Mouse (Mus musculus) lung, postnatal 25 days (tissue): ENCODE data around the gene Gm5767.

Source experiments
- DNase-seq: peaks from one replicate; pipeline ENCODE4 v3.0.0; 2022; ENCODE audit warnings: low spot score

Gene Gm5767

DNA sequence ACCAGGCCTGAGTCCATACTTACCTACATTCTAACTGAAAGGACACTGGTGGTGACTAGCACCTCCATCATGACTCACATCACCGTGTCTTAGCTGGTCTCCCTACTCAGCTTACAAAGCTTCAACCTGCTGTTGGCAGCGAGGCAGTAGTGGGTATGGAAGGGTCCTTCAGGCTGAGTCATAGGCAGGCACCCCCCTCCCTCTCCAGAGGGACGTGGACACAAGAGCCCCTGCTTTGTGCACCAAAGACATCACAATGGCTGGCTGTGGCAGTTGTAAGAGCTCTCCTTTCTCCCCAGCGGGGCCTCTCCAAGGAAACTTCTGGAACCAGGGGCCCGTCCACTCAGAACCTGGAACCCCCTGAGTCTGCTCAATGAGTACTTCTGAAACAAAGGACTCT is at the start of gene Gm5767:
Gene Gm5767, plus strand, starts transcription at position 301 of the 400 bp plus-strand sequence.
- no peak for DNase-seq

DNA sequence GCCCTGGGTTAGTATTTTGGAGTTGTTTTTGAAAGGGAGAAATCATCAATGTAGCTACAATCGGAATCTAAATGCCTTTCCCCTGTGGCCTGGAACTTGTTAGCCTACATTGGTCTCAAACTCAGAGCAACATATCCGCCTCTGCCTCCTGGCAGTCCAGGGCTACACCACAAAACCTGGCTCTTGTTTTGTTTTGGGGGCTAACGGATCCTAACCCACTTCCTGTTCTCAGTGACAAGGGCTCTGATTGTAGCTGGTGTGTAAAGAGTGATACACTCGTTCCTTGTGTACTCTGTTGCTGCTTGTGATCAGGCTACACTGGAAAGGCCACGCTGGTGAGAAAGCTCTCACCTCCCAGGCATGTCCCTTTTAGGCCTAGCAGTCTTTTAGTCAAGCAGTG is 49.1 kb upstream of the Gm5767 start:
- DNase-seq = no peak

DNA sequence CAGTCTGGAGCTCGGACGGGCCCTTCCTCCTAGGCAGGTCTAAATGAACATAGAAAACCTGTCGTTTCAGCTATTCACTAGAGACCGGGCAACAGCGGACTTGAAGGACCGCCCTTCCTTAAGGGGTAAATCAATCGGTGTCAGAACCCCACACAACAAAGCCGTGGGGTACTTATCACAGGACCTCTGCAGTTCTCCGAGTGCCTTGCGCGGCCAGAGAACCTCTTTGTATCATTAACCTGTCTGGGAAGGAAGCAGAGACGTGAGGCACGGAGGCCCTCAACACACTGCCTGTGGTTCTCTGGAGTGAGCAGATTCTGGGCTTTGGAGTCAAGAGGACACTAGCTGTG is 43.7 kb upstream of the Gm5767 start:
- no peak for DNase-seq

DNA sequence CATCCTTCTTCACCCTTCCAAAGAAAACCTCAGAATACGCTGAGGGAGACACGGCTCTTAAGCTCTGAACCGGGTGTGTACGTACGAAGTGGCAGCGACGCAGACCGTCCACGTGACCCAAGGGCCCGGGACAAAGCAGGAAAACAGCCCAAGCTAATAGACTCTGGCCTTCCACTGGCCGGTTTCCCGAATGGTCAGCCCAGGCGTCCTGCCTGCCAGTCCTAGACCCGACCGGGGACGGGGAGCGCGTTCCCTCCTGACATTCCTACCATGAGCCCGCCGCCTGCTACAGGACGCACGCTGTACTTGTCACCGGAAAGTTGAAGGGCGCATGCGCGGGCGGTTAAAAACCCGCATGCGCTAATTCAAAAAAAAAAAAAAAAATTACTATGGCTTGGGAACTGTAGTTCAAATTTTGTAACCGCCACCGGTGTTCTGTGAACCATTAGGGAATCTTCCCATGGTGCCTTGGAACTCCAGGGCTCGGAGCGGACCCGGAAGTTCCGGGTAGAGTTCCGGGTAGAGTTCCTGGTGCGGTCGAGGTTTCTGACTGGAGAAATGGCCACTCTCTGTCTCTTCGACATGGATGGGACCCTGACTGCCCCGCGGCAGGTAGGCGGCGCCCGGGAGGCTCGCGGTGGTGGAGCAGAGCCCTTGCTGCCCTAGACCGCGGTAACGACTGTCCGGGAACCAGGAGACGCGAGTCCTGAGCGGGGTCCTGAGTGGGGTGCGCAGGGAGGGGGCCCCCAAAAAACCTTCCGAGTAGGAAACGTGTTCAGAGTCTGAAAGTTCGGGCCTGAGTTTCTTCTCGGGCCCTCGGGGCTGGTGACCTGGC is 43.1 kb upstream of the Gm5767 start, which contains the start of the genes Pmm2 and Tmem186:
Gene Pmm2, plus strand, starts transcription at position 458 of the 835 bp plus-strand sequence.
Gene Tmem186, minus strand, starts transcription at position 496 of the 835 bp plus-strand sequence.
- peak; percentile 88 for DNase-seq

DNA sequence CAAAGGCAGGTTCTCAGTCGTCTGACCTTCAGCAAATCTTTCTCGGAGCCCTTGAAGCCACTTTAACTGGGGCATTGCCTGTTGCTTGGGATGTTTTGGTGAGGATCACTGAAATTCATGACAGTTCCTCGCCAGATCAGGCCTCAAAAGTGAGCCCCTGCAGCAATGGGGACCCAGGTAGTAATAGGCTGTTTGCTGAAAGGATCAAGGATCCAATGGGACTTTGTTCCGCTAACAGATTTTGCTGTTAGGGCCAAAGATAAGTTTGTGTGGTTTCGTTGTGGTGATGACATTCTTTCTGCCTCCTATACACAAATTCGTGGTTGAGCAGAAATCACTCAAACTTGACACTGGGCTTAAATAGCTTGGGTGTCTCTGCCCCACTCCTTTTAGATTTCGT is 42.4 kb upstream of the Gm5767 start:
- no peak for DNase-seq

DNA sequence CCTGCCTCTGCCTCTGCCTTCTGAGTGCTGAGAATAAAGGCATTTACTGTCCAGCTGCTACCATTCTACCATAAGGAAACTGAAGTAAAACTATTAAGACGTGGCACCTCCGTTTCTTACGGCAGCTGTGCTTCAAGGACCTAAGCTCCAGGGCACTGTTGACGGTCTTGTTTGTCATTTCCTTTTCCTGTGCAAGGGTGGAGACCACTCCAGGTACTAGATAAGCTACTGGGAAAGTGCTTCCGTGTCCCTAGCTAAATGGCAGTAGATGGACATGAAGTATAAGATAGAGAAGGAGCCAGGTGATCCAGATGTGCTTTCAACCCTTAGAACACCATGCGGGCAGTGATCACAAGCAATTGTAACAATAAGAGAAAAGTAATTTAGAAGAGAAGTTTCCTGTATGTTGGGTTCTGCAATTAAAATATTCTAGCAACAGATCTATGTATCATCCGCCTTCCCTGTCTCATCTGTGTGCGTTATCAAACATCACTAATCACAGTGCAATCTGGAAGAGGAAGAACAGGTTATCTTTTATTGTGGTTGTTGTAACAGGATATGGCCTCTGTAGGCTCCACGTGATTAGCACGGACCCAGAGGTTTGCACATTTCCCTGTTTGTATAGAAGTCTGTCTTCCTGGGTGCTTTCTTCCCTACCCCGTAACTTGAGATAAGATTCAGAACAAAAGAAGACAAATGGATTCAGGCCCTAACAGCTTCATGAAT is 40.9 kb upstream of the Gm5767 start:
- no peak for DNase-seq

DNA sequence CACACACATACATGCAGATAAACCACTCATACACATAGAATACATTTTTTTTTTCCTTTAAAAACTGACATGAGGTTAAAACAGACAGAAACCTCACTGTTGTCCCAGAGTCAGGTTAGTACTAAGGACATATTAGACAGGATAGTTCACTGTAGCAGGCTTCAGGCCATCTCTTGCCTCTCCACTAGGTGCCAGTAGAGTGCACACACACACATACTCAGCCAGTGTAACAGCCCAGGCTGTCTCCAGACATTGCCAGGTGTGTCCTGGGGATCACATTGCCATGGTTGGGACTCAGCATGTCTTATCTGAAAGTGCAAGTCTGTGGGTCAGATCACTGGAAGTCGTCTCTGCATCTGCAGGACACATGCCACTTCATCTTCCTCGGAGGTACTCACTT is 36.7 kb upstream of the Gm5767 start:
- DNase-seq = peak; percentile 60

DNA sequence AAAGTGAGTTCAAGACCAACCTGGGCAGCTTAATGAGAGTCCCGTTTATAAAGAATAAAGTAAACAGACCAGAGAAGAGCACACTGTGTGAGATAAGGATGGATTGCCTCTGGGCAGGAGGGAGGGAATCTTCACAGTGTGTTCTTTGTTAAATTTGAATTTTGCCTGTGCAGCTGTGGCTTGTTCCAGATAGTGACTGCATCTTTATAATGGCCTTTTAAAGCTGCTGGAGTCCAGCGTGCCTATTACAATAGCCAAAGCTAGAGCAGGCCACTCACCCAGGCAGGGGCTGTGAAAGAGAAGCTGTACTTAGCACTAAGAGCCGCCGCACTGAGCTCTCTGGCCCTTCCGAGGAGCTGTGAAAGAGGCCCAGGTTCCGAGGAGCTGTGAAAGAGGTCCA is 35.0 kb upstream of the Gm5767 start:
- DNase-seq = no peak

DNA sequence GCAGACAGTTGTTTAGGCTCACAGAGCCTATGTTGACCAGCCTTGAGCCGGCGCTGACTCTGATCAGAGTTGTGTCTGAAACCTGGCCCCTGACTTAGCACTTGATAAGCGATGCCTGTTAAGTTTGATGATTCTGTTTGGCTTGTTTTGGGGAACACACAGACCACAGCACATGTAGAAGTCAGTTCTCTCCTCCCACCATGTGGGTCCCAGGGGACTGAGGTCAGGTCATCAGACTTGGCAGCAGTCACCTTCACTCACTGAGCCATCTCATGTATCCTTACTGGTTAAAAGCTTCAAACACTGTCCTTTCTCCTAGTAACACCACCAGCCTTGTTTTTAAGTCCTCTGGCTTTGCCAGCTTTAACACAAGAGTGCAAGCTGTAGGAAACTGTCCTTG is 30.6 kb upstream of the Gm5767 start:
- no peak for DNase-seq

DNA sequence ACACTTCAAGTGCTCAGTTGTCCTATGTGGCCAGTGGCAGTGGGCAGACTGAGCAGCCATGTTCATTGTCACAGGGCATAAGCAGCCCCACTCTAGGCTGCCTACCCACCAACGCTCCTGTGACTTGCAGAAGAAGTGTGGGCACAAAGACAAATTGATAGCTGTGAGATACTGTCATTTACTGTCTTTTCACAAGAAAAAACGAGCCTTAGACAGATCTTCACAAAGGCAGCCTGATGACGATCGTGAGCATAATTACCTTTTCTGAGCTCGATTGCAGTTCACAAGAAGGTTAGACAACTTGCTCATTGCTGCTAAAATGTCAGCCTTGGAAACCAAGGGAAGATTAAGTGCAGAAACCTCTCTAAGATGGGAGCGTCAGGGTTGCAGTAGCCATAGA is 25.5 kb upstream of the Gm5767 start:
- no peak for DNase-seq

DNA sequence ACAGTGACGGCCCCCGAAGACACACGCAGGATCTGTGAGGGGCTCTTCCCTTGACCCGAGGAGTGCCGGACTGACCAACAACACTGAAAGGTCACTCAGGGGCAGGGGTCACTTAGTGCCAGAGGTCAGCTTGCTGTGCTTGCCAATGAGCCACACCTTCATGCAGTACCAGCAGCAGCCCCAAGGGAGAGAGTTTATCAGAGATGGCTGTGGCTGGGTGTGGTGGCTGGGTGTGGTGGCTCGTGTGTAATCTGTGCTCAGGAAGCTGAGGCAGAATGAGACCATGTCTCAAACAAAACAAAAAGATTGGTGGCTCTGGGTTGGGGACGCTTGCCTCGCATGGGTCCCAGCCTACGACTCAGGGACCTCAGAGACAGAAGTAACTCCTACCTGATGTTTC is 25.0 kb upstream of the Gm5767 start:
- DNase-seq = no peak

DNA sequence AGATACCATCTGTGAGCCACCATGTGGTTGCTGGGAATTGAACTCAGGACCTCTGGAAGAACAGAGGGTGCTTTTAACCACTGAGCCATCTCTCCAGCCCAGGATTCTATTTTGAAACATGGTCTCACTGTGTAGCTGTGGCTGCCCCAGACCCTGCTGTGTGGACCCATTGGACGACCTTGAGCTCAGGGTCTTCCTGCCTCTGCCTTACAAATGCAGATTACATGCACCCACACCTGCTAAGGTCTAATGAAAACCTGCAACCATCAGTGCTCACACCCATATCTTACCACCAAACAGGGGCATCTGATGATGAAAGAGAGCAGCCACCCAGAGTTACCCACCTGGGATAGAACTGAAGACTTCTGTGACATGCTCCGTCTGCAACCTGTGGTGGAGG is 24.3 kb upstream of the Gm5767 start:
- DNase-seq = no peak

DNA sequence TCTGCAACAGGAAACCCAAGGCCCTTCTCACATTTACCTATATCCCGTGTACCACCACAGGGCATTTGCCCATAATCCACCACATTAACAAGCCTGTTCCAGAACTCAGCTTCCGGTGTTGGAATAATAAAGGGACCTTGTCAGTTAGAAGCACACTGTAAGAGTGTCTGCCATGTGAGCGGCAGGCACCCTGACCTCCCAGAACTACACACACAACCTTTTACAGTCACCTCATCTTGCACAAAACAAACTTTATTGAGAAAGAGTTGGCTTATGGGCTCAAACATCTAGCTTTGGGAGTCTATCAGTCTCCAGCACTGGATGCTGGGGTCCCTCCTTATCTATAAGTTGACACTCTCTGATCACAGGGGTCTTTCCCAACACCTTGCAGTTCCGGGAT is 22.2 kb upstream of the Gm5767 start:
- no peak for DNase-seq

DNA sequence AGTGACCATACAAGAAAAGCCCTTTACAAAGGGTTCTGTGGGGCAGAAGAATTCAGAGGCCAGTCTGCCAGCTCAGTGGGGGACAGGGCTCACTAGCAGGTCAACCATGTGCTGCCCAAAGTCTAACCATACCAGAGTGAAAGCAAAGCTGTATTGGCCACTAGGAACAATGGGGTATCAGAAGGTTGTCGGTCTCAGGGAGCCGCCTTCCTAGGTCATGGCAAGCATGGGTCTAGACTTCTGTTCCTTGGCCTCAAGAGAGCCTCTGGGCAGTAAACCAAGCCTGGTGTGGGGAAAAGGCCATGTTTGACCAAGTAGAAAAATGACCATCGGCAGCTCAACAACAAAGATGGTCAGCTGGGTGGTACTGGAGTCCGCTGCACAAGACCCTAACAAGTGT is 21.8 kb upstream of the Gm5767 start:
- DNase-seq = no peak

DNA sequence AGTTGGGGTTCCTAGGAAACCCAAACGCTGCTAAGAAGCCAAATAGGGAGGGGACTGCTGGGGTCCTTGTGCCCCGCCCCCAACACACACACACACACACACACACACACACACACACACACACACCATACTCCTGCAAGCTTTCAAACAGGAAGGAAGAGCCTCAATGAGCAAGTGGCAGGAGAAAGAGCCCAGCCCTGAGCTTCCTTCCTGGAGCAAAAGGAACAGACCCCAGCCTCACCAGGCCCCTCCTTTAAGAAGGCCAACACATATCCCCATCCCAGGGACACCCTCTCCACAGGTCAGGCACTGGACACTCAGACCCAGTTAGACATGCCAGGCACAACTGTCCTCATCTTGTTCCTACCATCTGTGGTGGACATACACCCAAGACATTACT is 17.5 kb upstream of the Gm5767 start:
- peak; percentile 39 for DNase-seq

DNA sequence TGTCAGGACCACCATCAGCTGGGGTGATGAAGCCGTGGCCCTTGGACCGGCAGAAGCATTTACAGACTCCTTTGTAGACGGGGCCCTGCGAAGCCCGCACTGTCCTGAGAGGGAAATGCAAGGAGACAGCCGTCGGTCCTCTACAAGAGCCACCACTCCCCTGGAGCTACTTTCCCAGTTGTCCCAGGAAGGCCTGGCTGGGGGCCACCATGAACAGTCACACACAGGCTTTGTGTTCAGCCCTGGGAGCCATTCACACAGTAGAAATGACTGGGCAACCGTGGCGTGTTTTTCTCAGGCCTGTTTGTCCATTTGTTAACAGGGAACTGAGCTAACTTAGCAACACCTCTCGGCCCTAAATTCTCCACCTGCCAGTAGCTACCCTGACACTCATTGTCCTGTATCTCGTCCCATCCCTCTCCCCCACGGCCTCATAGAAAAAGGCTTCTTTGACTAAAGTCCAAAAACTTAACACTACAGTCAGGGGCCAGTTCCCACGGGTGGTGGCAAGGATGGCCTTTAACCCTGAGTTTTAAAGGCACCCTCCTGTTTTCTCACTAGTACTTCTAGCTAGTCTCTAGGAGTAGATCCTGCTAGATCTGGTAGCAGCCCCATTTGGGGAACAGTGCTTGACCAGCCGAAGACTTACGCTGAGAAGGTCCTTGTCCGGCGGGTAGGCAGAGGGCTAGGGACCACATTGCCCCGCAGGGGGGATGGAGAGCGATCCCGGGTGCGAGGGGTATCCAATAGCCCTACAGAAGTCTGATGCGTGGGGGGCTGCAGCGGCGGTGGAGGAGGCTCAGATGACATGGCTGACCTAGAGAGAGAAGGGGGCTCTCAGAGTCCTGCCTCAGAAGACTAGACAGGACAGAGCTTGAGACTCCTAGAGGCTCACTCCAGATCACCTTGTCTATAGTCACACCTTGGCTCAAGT is 16.7 kb upstream of the Gm5767 start:
- DNase-seq = no peak

DNA sequence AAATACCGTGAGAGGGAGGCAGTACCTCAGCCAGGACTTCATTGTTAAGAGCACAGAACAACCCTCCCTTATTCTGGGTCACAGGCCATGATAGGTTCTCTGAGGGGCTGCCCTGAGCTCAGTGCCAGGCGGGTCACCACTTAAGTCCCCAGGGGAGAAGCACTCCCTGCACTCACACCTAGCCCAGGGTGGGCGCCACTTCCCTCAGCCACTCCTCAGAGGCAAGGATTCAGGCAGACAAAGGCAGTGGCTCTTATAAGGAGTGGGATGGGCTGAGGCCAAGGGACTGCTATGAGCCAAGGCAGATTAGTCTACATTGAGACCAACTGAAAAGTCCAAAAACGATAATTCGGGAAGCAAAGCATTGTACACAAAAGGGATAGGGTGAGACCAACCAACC is 15.2 kb upstream of the Gm5767 start:
- peak; percentile 28 for DNase-seq

DNA sequence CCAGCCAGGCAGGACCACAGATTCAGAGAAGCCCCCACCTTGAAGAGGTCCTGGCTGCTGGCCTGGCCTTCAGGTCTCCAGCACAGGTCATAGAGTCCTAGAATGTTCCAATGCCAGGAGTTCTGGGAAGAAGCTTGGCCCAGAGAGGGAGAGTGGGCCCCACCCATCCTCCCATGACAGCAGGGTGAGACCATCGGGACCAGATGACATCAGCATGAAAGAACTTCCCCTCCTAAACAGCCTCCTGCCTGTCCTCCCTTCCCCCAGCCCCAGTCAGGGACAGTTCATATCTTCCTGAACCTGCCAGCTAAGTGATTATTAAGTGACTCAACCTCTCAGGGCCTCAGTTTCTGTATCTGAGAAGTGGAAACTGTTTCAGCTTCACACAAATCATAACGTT is 14.1 kb upstream of the Gm5767 start:
- DNase-seq = peak; percentile 88

DNA sequence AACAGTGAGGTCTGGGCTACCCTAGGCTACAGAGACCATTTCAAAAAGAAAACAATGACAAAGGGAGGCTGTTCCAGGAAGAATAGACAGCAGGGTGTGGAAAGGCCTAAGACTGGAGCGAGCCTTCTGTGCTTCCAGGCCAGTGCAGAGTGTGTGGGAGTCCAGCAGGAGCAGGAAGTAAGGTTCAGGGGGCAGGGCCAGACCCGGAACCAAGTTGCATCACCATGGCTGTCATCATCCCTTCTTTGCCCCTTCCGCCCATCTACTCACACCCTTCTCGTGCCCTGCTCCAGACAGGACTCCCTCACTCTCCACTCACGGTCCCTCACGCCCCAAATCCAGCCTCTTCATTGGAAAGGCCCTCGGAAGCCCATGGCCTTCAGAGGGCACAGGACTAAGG is 13.3 kb upstream of the Gm5767 start:
- peak; percentile 45 for DNase-seq

DNA sequence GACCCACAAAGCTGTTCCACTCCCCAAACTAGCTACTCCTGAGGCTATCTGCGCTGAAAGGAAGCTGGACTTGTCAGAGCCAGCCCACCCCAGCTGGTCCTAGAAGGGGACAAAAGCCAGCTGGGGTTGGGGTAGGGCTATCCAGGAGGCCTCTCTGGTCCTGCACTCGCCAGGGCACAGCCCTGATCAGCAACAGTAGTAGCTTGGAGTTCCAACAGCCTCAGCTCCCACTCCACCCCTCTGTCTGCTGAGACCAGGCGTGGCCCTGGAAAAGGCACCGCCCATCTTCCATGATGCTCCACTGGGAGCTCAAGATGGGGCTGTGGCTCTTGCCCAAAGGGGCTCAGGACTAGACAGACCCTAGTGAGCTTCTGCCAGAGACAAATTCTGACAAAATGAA is 12.8 kb upstream of the Gm5767 start:
- no peak for DNase-seq

DNA sequence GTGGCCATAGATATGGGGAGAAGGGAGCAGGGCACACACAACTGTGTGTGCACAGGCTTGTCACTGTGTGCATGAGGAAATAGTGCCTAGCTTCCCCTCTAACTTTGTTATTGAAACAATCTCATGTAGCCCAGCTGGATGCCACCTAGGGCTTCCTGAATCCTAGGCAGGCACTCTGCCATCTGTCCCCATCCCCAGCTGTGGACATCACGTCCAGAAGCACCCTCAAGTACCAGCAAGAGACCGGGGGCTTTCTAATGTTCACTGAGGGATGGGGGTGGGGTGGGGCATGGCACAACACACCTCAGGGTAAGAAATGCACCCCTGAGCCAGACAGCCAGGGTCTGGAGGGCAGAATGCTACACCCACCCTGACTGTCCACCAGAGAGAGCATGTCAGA is 12.2 kb upstream of the Gm5767 start:
- no peak for DNase-seq

DNA sequence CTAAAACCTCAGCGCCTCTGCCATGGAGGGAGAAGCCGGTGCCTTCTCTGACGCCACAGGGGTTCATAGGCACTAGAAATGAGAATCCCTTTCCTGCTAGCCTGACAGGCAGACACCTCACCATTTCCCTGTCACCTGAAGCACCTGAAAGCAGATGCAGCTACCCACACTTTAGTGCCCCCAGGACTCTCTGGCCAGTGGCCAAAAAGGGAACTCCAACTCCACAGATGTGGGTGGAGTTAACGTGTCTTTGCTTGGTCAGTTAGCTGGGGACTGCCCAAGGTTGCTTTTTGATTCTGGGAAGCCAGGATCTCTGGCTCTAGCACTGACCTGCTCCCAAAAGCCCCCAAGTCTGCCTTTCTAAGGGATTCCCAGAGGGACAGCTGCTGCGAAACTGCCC is 11.1 kb upstream of the Gm5767 start:
- DNase-seq = no peak
